Mouse (Mus musculus) midbrain, postnatal 0 days (tissue): ENCODE data around the gene Aldh1a1. TPM values are rescaled to one million over a fixed set of nuclear protein-coding genes. Genes with fewer than 3 reads are reported as not detected.
A peak's percentile ranks its signal among the peaks of the same experiment; 100 is the strongest.
"Not testable (repeated sequence)": the region's sequence is repeated elsewhere in the genome, so short reads cannot be mapped to it uniquely, and the experiment has no call there.

Experiments used
- ATAC-seq: fragments of 200-750 bp; cut with Nextera tagmentation; 2 replicates; pipeline ENCODE4 v1.8.0; 2017; ENCODE audit warnings: moderate number of reproducible peaks, mild to moderate bottlenecking, moderate TSS enrichment, moderate library complexity; ENCODE audit not compliant: low FRiP score
- DNase-seq: peaks from one replicate; pipeline ENCODE4 v3.0.0-alpha.2; 2015; ENCODE audit warnings: low spot score
- H3K27ac ChIP-seq: fragments of 300-500 bp; sonication (generic); 2 replicates; pipeline ENCODE4 v1.5.1; 2014; ENCODE audit warnings: low read depth, mild to moderate bottlenecking, low read length, mixed read lengths
- H3K27me3 ChIP-seq: fragments of 300-500 bp; sonication (generic); 2 replicates; pipeline ENCODE4 v1.6.1; 2014; ENCODE audit warnings: low read length, control low read depth, mixed read lengths; ENCODE audit not compliant: insufficient read depth
- H3K36me3 ChIP-seq: fragments of 300-500 bp; sonication (generic); 2 replicates; pipeline ENCODE4 v1.6.1; 2014; ENCODE audit warnings: low read length, control low read depth, mixed read lengths; ENCODE audit not compliant: insufficient read depth
- H3K4me1 ChIP-seq: fragments of 300-500 bp; sonication (generic); 2 replicates; pipeline ENCODE4 v1.6.1; 2014; ENCODE audit warnings: mild to moderate bottlenecking, control low read depth, antibody characterized with exemption, low read length, mixed read lengths; ENCODE audit not compliant: insufficient read depth
- H3K4me2 ChIP-seq: fragments of 300-500 bp; sonication (generic); 2 replicates; pipeline ENCODE4 v1.6.1; 2014; ENCODE audit warnings: low read depth, mild to moderate bottlenecking, low read length, mixed read lengths; ENCODE audit not compliant: poor library complexity, severe bottlenecking
- H3K4me3 ChIP-seq: fragments of 300-500 bp; sonication (generic); 2 replicates; pipeline ENCODE4 v1.5.1; 2014; ENCODE audit warnings: low read depth, mild to moderate bottlenecking, low read length, moderate library complexity
- H3K9ac ChIP-seq: fragments of 300-500 bp; sonication (generic); replicated peaks from 2 replicates; pipeline ENCODE4 v1.6.1; 2014; ENCODE audit warnings: mild to moderate bottlenecking, low read length, moderate library complexity, mixed read lengths; ENCODE audit not compliant: poor library complexity, severe bottlenecking
- H3K9me3 ChIP-seq: fragments of 300-500 bp; sonication (generic); 2 replicates; pipeline ENCODE4 v1.6.1; 2016; ENCODE audit warnings: low read length, control low read depth
- CTCF ChIP-seq: IDR thresholded peaks from 2 replicates; pipeline ENCODE4 v1.5.1; 2016; ENCODE audit warnings: antibody characterized with exemption, mild to moderate bottlenecking
- WGBS: fragments of 180-500 bp; shearing (Covaris S2); extraction: QIAGEN DNeasy Blood & Tissue Kit; methylation state at CpG from one replicate; pipeline ENCODE4 v1.1.7; 2014; 5-methylcytosine and 5-hydroxymethylcytosine counted together
- polyA plus RNA-seq: library from polyadenylated mRNA; unstranded; fragments of >200 nt; fragmentation: Nextera tagmentation; extraction: Ambion mirVana; gene quantifications from 2 replicates; pipeline ENCODE4 v1.2.1, GENCODE M21; 2015
- total RNA-seq: library from RNA; depleted of rRNA; stranded (reverse); fragments of >200 nt; gene quantifications from 2 replicates; pipeline ENCODE4 v1.2.3, GENCODE M21; 2014

Gene Aldh1a1
- total and polyA plus RNA-seq, 2 experiments from 2014 or later: 18.1 to 22.0 TPM

- 44% methylated on average over 12 of the region's 12 CpGs for WGBS
- no peak for TF ChIP-seq CTCF
- ATAC-seq: no peak
Measured at GRCm38 (mm10) chr19:20633876-20634691, 141.6 kb downstream of the Aldh1a1 start.

GRCm38 (mm10) chr19:20644346-20644745 lies 151.8 kb downstream of the Aldh1a1 start:
- DNase-seq (no peak), ATAC-seq (no peak)
- WGBS: 76% methylated on average over 3 of the region's 3 CpGs
- Histone ChIP-seq H3K9me3 (no peaks in the 10 kb centered on the region), H3K36me3 (no peaks in the 10 kb centered on the region), H3K27ac (no peak overlapping the region), H3K27me3 (no peaks in the 10 kb centered on the region), H3K4me2 (no peak overlapping the region), H3K4me1 (no peaks in the 10 kb centered on the region), H3K4me3 (no peak overlapping the region), H3K9ac (no peak overlapping the region)
- TF ChIP-seq CTCF: peak; percentile 41

More at GRCm38 (mm10) chr19:20633876-20634691, 141.6 kb downstream of the Aldh1a1 start:
- Histone ChIP-seq H3K4me1 (no peaks in the 10 kb centered on the region), H3K9ac (no peak overlapping the region), H3K9me3 (no peaks in the 10 kb centered on the region), H3K4me2 (no peak overlapping the region), H3K27me3 (no peaks in the 10 kb centered on the region), H3K4me3 (no peak overlapping the region), H3K36me3 (no peaks in the 10 kb centered on the region), H3K27ac (no peak overlapping the region)
- no peak for DNase-seq

- not testable (repeated sequence) for H3K4me1 ChIP-seq, H3K9ac ChIP-seq, ATAC-seq, H3K27me3 ChIP-seq, DNase-seq, H3K27ac ChIP-seq, H3K9me3 ChIP-seq, H3K36me3 ChIP-seq, H3K4me2 ChIP-seq, H3K4me3 ChIP-seq
Measured at GRCm38 (mm10) chr19:20647496-20647895, 155.0 kb downstream of the Aldh1a1 start.

- WGBS: 30% methylated on average over 2 of the region's 2 CpGs
- Histone ChIP-seq H3K4me2 (no peak overlapping the region), H3K27ac (no peak overlapping the region), H3K9me3 (no peaks in the 10 kb centered on the region), H3K4me1 (no peaks in the 10 kb centered on the region), H3K36me3 (no peaks in the 10 kb centered on the region), H3K9ac (no peak overlapping the region), H3K27me3 (no peaks in the 10 kb centered on the region), H3K4me3 (no peak overlapping the region)
- DNase-seq (no peak), ATAC-seq (no peak)
- TF ChIP-seq CTCF: no peak
Measured at GRCm38 (mm10) chr19:20650008-20650407, 157.5 kb downstream of the Aldh1a1 start.

GRCm38 (mm10) chr19:20653082-20653676 lies 160.7 kb downstream of the Aldh1a1 start:
- DNase-seq: no peak
- Histone ChIP-seq H3K9ac (no peak overlapping the region), H3K4me2 (no peak overlapping the region), H3K27ac (no peak overlapping the region), H3K4me1 (no peaks in the 10 kb centered on the region), H3K9me3 (no peaks in the 10 kb centered on the region), H3K27me3 (no peaks in the 10 kb centered on the region), H3K36me3 (no peaks in the 10 kb centered on the region), H3K4me3 (no peak overlapping the region)
- WGBS: 83% methylated on average over 1 of the region's 1 CpGs
- ATAC-seq: no peak
- TF ChIP-seq CTCF: no peak

GRCm38 (mm10) chr19:20654141-20654873 lies 161.8 kb downstream of the Aldh1a1 start:
- no peaks in the 10 kb centered on the region for H3K27me3 ChIP-seq
- H3K9ac ChIP-seq: no peak overlapping the region
- peak; percentile 14 for DNase-seq
- H3K9me3 ChIP-seq: no peaks in the 10 kb centered on the region
- WGBS: 76% methylated on average over 3 of the region's 3 CpGs
- no peaks in the 10 kb centered on the region for H3K4me1 ChIP-seq
- ATAC-seq: no peak
- H3K4me2 ChIP-seq: no peak overlapping the region
- no peak overlapping the region for H3K4me3 ChIP-seq
- H3K36me3 ChIP-seq: no peaks in the 10 kb centered on the region
- TF ChIP-seq CTCF: no peak
- H3K27ac ChIP-seq: no peak overlapping the region
